Mouse (Mus musculus): ENCODE results near the gene Wipi1.

Gene Wipi1

DNA sequence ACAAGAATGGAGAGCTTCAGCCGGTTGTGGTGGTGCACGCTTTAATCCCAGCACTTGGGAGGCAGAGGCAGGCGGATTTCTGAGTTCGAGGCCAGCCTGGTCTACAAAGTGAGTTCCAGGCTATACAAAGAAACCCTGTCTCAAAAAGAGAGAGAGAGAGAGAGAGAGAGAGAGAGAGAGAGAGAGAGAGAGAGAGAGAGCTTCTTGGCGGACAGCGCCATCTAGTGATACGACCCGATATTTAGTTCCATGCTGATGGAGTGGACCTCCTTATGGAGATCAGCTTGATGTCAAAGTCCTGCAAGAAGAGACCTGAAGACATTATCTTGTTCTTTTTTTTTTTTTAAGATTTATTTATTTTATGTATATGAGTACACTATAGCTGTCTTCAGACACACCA, 7.3 kb upstream of the Wipi1 start:
- DNase-seq (ENCODE audit: extremely low spot score, low spot score): peak; percentile 40

DNA sequence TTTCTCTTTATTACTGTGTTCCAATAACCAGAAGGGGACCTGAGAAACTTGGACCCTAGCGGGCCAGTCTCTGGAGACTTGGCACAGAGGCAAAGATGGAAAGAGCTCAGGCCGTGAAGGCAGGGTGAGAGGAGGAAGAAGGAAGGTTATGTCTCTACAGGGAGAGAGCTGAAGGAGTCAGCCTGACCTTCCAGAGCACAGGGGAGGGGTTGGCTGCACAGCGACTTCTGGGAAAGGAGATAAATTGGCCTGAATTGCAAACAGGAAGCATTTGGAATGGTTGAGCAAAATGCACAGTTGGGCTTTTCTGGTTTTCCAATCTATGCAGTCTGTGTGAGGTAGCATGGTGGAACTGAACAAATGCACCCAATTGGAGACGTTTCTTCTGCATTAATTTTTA, 5.0 kb upstream of the Wipi1 start:
- DNase-seq (ENCODE audit: extremely low spot score, low spot score): no peak

DNA sequence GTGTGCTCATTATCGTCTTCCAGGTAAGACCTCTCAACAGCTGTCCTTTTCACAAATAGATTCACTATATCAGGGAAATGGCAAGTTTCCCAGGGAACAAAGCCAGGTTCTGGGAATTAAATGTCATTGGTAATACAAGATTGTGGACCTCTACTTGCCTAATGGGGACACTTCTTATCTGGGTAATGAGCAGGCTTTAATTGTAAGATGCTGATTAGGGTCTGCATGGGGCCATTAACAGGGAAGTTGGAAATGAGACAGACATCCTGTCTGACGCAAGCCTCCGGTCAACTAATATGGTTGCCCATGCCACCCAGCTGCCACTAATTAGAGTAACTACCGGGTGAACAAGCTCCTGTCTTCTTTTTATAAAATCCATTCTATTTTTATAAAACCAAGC, 4.6 kb upstream of the Wipi1 start:
- no peak for DNase-seq (ENCODE audit: extremely low spot score, low spot score)

- no peak for DNase-seq (ENCODE audit: extremely low spot score, low spot score)
Observed at GRCm38 (mm10) chr11:109615286-109615685, 3.5 kb upstream of the Wipi1 start.

DNA sequence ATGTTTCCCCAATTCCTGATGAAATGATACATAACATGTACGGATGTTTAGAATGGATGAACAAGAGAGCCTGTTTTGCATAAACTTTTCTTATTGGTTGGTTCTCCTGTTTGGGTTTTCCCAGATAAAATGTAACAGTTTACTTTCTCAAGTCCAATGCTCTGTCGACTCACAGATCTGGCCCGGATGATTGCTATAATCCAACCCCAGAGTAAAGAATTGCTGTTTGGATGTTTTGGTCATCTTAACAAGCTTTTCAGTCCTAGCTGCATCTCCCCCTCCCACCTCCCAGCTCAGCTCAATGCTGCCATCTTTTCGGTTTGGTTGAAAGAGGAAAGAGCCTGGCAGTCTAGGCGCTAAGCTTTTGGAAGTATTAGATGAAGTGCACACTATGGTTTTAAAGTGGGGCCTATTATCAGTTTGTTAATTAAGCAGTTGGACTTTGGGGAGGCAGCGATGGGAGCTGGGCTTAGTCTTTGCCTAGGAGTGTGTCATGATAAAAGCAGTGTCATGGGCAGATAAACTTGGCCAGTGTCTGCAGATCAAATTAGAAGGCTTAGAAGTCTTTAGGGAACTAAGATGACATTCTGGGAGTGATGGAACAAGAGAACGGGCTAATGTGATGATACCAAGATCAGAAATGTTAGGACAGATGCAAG, 1.2 kb upstream of the Wipi1 start:
- DNase-seq (ENCODE audit: extremely low spot score, low spot score): no peak

DNA sequence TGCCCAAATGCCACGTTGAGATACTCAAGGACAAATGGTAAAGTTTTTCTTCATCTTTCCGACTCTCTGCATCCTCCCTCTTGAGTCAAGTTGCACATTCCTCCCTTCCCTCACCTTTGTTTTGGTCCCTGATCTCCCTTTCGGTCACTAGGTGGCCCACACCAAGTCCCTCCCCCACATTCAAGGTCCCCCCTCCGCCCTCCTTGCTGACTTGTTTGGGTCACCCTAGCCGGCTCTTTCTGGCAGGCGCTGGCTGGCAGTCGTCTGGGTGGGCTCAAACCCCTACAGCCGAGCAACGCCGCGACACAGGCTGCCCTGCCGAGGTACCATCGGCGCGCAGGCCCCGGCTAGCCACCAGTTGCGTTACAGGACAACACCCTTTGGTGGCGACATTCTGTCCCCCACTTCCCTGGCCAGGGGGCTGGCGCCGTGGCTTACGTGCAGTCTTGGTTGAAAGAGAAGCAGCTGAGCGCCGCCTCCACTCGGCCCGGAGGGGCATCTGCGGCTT, 918 bp downstream of the Wipi1 start:
- no peak for DNase-seq (ENCODE audit: extremely low spot score, low spot score)

DNA sequence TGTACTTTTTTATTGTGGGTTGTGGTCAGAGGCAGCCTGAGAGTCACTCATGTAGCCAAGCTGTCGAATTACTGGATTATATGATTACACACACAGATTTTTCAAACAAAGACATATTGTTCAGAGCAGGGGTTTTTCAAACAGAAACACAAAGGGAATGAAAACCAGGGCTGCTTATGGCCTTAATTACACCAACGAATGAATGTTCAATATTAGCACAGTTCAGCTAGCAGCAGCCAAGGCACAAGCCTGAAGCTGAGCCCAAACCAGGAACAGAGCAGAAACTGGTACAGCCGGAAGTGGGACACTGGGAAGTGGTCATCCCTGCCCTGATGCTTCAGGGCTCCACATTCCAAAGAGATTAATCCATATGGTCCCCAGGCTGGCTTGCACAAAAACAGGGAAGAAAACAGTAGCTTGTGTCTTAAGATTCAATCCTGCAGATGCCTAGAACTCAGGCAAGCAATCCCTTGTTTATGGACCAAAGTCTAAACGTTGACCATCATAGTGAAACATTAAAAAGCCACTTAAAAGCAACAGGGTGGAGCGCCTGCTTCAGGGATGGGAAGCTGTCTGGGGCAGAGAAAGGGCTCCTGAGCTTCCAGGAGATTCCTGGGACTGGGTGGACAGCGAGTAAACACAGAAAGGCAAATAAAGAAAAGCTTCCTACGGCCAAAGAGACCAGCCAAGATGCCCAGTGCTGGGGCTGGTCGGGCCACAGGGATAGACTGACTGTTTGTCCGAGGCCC, 1.5 kb downstream of the Wipi1 start:
- no peak for DNase-seq (ENCODE audit: extremely low spot score, low spot score)

- DNase-seq (ENCODE audit: extremely low spot score, low spot score): no peak
Observed at GRCm38 (mm10) chr11:109608976-109609625, 2.7 kb downstream of the Wipi1 start.

- DNase-seq (ENCODE audit: extremely low spot score, low spot score): no peak
Observed at GRCm38 (mm10) chr11:109607600-109607999, 4.2 kb downstream of the Wipi1 start.

DNA sequence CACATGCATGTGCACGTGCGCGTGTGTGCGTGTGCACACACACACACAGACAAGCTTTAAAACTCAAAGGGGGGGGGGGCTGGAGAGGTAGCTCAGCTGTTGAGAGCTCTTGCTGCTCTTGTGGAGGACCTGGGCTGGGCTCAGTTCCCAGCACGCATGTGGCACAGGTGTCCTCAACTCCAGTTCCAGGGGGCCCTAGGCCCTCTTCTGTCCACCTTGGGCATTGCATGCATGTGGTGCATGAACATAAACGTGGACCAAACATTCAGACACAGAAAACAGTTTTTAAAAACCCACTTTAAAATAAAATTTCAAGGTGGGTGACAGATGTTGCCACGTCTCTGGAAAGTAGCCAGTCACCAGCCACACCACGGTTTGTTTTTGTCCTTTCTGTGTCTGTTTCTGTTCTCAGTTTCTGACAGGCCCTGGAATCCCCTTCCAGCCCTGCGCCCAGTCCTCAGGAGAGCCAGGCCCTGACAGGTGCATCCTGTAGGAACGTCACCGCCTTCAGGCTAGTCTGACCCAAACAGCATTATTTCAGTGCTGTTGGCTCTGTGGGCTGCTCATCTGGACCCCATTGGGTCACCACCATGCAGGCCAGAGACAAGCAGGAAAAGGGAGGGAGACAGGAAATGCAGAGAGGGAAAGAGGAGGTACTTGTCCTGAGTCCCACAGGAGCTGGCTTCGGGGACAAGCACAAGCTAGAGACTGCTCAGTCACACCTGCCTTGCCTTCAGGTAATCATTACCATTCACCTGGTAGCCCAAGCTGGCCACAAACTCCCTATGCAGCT, 12.8 kb downstream of the Wipi1 start:
- no peak for DNase-seq (ENCODE audit: extremely low spot score, low spot score)

DNA sequence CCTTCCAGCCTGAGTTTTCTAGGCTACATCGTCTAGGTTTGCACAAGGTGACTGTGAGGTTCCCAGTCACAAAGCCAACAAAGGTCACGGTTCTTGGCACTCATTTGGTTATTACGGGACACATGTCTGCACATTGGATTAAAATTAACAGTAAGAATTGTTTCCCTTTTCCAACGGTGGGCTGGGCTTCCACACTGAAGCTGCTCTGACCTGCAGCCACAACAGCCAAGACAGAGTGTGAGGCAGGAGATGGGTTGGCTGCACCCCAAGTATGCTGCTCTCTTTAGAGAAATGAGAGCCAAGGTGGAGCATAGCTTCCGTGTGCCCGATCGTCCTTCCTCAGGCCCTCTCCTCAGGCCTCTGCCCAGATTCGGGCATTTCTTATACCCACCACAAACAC, 17.0 kb downstream of the Wipi1 start:
- no peak for DNase-seq (ENCODE audit: extremely low spot score, low spot score)

GRCm38 (mm10) chr11:109593200-109593981, 18.4 kb downstream of the Wipi1 start:
- DNase-seq (ENCODE audit: extremely low spot score, low spot score): peak; percentile 36

GRCm38 (mm10) chr11:109591511-109591910, 20.3 kb downstream of the Wipi1 start:
- DNase-seq (ENCODE audit: extremely low spot score, low spot score): no peak

DNA sequence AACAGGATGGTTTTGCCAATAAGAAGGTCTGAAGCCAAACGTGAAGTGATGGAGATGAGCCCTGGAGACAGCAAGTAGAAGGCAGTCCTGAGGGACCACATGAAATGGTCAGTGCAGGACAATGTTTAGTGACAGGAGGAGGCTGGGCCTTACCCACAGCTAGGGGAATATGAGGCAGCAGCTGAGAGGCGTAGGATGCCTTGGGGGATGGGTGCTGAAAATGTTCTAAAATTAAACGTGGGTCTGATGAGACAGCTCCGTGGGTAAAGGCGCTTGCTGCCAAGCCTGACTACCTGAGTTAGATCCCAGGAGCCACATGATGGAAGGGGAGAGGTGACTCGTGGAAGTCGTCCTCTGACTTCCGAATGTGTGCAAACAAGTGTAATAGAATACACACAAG, 21.8 kb downstream of the Wipi1 start:
- no peak for DNase-seq (ENCODE audit: extremely low spot score, low spot score)

DNA sequence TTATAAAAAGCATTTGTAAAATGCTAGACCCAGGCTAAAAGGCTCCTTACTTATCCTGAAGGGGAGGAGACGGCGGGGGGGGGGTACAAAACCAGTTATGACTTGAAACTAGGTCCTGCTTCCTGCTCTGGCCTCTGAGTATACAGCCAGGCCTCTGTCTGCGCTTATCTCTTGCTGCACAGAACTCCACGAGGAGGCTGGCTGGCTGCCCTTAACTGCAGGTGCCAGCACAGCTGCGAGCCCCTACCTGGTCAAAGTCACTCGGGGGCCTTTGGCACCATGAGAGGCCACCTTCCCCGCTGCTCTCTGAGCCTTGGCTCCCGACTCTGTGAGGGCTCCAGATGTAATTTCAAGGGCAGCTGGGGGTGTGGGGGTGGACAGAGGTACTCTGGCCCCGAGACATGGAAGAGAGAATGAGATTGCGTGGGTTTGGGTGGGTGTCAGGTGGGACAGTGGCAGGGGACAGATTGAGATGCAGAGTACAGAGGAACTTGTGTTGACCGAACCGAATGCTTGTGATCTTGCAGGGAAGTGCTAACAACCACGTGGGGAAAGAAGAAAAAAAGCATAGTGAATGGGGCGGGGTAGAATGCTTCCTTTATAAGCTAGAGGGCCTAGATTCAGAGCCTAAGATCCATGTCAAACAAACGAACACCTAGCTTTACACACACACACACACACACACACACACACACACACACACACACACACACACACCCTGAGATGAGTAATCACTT, 24.0 kb downstream of the Wipi1 start:
- no peak for DNase-seq (ENCODE audit: extremely low spot score, low spot score)

GRCm38 (mm10) chr11:109587019-109587418, 24.7 kb downstream of the Wipi1 start:
- no peak for DNase-seq (ENCODE audit: extremely low spot score, low spot score)

GRCm38 (mm10) chr11:109586424-109586823, 25.3 kb downstream of the Wipi1 start:
- DNase-seq (ENCODE audit: extremely low spot score, low spot score): no peak

GRCm38 (mm10) chr11:109584843-109585713, 26.7 kb downstream of the Wipi1 start:
- DNase-seq (ENCODE audit: extremely low spot score, low spot score): peak; percentile 76

- DNase-seq (ENCODE audit: extremely low spot score, low spot score): no peak
Observed at GRCm38 (mm10) chr11:109583986-109584385, 27.8 kb downstream of the Wipi1 start.

Measured in neural tube, embryonic 10.5 days (tissue).